Mouse (Mus musculus) layer of hippocampus, adult 2 months (tissue): ENCODE results near the gene Agpat2. TPM values are rescaled to one million over a fixed set of nuclear protein-coding genes. Genes with fewer than 3 reads are reported as not detected.

Source experiments
- DNase-seq, 2 experiments: peaks; one replicate each; pipeline ENCODE4 v3.0.0; 2022; ENCODE audit warnings: low spot score in 2 of 2
- H3K27ac ChIP-seq: fragments of 200-600 bp; 2 replicates; pipeline ENCODE4 v1.8.1; 2022
- H3K4me3 ChIP-seq: fragments of 200-600 bp; 2 replicates; pipeline ENCODE4 v1.8.1; 2022; ENCODE audit warnings: mild to moderate bottlenecking
- CTCF ChIP-seq: fragments of 200-600 bp; conservative IDR thresholded peaks from 2 replicates; pipeline ENCODE4 v1.8.1; 2022; ENCODE audit warnings: antibody characterized with exemption, mild to moderate bottlenecking, moderate library complexity
- total RNA-seq, 2 experiments: library from RNA; stranded (reverse); gene quantifications; 2 replicates each; pipeline ENCODE4 v1.2.3; 2021

The Agpat2 gene
- total RNA-seq, 2 experiments from 2014 or later, result 1.6 to 2.5 TPM

GRCm38 (mm10) chr2:26599965-26600364 lies 4.3 kb downstream of the Agpat2 start:
- TF ChIP-seq CTCF, result no peak

GRCm38 (mm10) chr2:26598462-26598861 lies 5.8 kb downstream of the Agpat2 start:
- no peak for TF ChIP-seq CTCF
- no peak for DNase-seq
- no peak overlapping the region for H3K27ac ChIP-seq
- H3K4me3 ChIP-seq, result no peak overlapping the region

More at GRCm38 (mm10) chr2:26599965-26600364, 4.3 kb downstream of the Agpat2 start:
- DNase-seq, result no peak
- Histone ChIP-seq H3K4me3 (no peak overlapping the region), H3K27ac (no peak overlapping the region)

- Histone ChIP-seq H3K4me3 (no peak overlapping the region), H3K27ac (no peak overlapping the region)
- no peak for DNase-seq
- no peak for TF ChIP-seq CTCF
These were observed 6.4 kb downstream of the Agpat2 start for GRCm38 (mm10) chr2:26597810-26598209.

- DNase-seq, result no peak
- no peak overlapping the region for H3K27ac ChIP-seq
- no peak for TF ChIP-seq CTCF
- H3K4me3 ChIP-seq, result no peak overlapping the region
These were observed 7.3 kb downstream of the Agpat2 start for GRCm38 (mm10) chr2:26596898-26597297.

- no peak for DNase-seq
- Histone ChIP-seq H3K4me3 (no peak overlapping the region), H3K27ac (no peak overlapping the region)
- no peak for TF ChIP-seq CTCF
These were observed 8.3 kb downstream of the Agpat2 start for GRCm38 (mm10) chr2:26595725-26596435.

- H3K4me3 ChIP-seq, result no peak overlapping the region
- H3K27ac ChIP-seq, result no peak overlapping the region
- DNase-seq, result no peak
- no peak for TF ChIP-seq CTCF
These were observed 9.1 kb downstream of the Agpat2 start for GRCm38 (mm10) chr2:26594934-26595724.

GRCm38 (mm10) chr2:26594461-26594933 lies 9.7 kb downstream of the Agpat2 start:
- no peak for DNase-seq
- H3K27ac ChIP-seq, result no peak overlapping the region
- no peak for TF ChIP-seq CTCF
- H3K4me3 ChIP-seq, result no peak overlapping the region

- TF ChIP-seq CTCF, result peak; percentile 74
- H3K27ac ChIP-seq, result no peak overlapping the region
- H3K4me3 ChIP-seq, result no peak overlapping the region
- peak in 1 of 2 experiments; percentile 35 for DNase-seq
These were observed 10.2 kb downstream of the Agpat2 start for GRCm38 (mm10) chr2:26594022-26594346.

GRCm38 (mm10) chr2:26593211-26594021 lies 10.8 kb downstream of the Agpat2 start:
- Histone ChIP-seq H3K27ac (no peak overlapping the region), H3K4me3 (no peak overlapping the region)
- no peak for TF ChIP-seq CTCF
- no peak for DNase-seq

- Histone ChIP-seq H3K4me3 (no peak overlapping the region; the same call in 1 of the 2 replicates), H3K27ac (no peak overlapping the region)
- TF ChIP-seq CTCF, result no peak
- no peak for DNase-seq
These were observed 12.8 kb downstream of the Agpat2 start for GRCm38 (mm10) chr2:26591416-26591815.

GRCm38 (mm10) chr2:26590962-26591361 lies 13.3 kb downstream of the Agpat2 start:
- DNase-seq, result no peak
- no peak overlapping the region; the same call in 1 of the 2 replicates for H3K4me3 ChIP-seq
- H3K27ac ChIP-seq, result no peak overlapping the region
- TF ChIP-seq CTCF, result no peak

GRCm38 (mm10) chr2:26590282-26590681 lies 13.9 kb downstream of the Agpat2 start:
- no peak for DNase-seq
- Histone ChIP-seq H3K4me3 (peak overlapping the region; percentile 22; the same call in 1 of the 2 replicates), H3K27ac (no peak overlapping the region)
- no peak for TF ChIP-seq CTCF

GRCm38 (mm10) chr2:26589284-26589683 lies 14.9 kb downstream of the Agpat2 start:
- no peak for TF ChIP-seq CTCF
- no peak overlapping the region for H3K27ac ChIP-seq
- no peak for DNase-seq
- H3K4me3 ChIP-seq, result peak overlapping the region; percentile 22
